Mouse (Mus musculus) stomach, postnatal 0 days (tissue): ENCODE data around the gene Ccdc148.

ENCODE experiments used
- CTCF ChIP-seq: IDR thresholded peaks from 2 replicates; pipeline ENCODE4 v1.5.1; 2016; ENCODE audit warnings: antibody characterized with exemption, low read depth, mild to moderate bottlenecking, moderate library complexity
- EP300 ChIP-seq: optimal IDR thresholded peaks from 2 replicates; pipeline ENCODE3; 2016; ENCODE audit warnings: antibody characterized with exemption

GRCm38 (mm10) chr2:59197156-59197555 lies 36.7 kb upstream of the Ccdc148 start:
- TF ChIP-seq CTCF (no peak), EP300 (no peak)
